Mouse (Mus musculus) left cerebral cortex, postnatal 10 days (tissue): Measurements from ENCODE around the gene Ezh1. TPM values are rescaled to one million over a fixed set of nuclear protein-coding genes. Genes with fewer than 3 reads are reported as not detected.

Experiments used
- DNase-seq, 2 experiments: peaks; one replicate each; pipeline ENCODE4 v3.0.0; 2021 to 2022; ENCODE audit warnings: low spot score in 2 of 2, mixed read lengths in 1 of 2; ENCODE audit errors: extremely low spot score in 1 of 2
- intact Hi-C: fragments of 180-260 bp; cut with DNase I; formaldehyde crosslinking; loops from one replicate; pipeline ENCODE4 v1.15.1; 2025
- total RNA-seq, 2 experiments: library from RNA; stranded (reverse); gene quantifications; 2 replicates each; pipeline ENCODE4 v1.2.3; 2021

Ezh1 gene
- total RNA-seq, 2 experiments from 2014 or later, result 26.4 to 28.3 TPM

DNA sequence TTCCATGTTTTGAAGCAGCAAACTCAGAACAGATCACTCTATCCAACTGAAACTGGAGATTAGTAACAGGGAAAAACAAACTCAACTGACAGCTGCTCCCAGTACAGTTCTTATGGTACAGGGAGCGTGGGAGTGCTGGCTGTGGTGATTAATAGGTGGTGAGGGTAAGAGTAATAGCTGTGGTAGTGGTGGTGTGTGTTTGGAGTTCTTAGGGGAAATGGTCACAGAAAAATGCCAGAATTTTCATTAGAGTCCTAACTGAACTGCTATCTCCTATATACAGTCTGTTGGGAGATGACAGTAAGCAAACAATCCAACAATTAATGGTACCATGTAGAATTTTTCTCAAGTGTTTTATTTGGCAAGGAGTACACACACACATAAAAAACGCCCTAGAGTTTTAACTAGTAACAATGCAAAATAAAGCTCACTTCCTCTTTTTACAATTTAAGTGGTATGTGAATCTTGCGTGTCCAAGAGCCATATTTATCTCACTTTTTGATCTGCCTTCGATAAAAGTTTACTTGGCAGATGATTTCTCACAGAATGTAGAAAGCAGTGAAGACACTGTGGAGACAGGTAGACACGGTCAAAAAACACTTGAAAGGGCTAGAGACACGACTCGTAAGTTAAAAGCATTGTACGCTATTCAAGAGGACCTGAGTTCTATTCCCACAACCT, 4.8 kb downstream of the Ezh1 start:
- no peak for DNase-seq
- intact Hi-C loops, result no loop called here

DNA sequence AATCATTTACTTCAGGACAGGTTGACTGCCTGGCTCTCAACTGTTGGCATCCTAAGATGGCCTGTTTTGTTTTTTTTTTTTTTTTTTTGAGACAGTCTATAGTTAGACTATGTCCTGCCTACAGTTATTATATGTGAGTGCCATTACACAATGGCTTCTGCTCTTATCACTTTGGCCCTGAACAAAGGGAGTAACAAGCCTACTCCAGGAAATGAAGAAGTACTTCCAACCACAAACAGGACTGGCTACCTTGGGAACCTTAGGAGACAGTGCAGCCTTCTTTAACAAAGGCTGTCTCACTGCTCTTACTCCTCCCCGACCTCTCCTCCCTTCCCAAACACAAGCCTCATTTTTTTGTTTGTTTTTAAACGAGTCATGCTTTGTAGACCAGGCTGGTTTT, 5.4 kb downstream of the Ezh1 start:
- no peak for DNase-seq
- intact Hi-C loops, result no loop called here

DNA sequence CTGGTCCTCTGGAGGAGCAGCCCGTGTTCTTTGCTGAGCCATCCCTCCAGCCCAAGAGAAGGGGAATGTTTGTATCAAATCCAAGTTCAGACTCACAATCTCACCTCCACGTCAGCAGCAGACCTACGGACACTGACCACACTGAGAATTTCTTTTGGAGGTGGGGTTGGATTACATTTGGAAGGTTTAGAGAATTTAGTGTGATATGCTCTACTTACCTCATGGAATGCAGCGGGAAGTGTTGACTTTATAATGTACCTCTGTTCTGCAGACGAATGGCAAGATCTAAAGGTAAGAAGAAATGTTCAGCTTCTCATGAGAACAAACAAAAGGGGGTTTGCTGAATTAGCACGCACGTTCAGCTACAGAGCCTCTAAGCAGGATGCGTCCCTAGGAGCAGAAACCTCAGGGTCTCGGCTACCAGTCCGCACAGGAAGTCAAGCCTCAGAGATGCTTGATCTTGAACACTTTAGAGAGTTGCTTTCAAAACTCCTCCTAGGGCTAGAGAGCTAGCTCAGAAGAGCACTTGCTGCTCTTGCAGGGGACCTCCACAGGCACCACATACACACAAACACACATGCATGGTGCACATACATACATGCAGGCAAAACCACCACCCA, 7.7 kb downstream of the Ezh1 start:
- DNase-seq, result no peak
- intact Hi-C loops, result loop anchor here (10.0 kb wide), 1 partner anchor 176 kb away; no protein-coding TSS in a partner anchor

DNA sequence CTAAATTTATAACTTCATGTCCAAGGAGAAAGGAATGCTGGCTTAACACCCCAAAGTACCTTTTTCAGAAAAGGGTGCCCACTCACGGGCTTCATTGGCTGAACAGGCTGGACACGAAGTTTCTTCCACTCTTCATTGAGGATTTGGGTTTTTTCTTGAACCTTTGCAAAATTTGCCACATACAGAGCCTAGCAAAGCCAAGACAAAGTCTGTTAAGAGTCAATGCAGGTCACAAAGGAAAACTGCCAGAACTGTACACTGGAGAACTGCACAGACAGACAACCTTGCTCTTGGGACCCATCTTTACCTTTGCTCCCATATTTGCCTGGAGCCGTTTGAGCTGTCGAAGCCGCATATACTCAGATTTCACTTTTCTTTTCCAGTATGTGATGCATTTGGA, 9.3 kb downstream of the Ezh1 start:
- intact Hi-C loops, result loop anchor here (10.0 kb wide), 1 partner anchor 178 kb away; no protein-coding TSS in a partner anchor
- DNase-seq, result no peak

DNA sequence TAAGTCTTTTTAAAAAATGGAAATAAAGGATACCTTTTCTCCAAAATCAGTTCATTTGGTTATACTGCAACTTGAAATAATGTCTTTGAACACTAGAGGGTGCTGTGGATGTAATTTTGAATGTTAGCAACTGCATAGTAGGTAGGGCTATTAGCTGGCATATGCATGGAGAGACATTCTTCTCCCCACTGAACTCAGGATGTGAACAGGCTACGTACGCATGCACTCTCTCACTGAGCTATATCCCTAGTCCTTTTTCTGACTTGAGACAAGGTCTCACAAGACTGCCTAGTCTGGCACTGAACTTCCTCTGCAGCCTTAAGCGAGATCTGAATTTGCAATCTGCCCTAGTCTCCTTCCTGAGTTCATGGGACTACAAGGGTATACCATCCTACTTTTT, 14.3 kb downstream of the Ezh1 start:
- peak in 1 of 2 experiments; percentile 63 for DNase-seq
- intact Hi-C loops, result loop anchor here (5.0 to 10.0 kb wide), 3 partner anchors 35 to 183 kb away; partner anchors contain the start of genes Becn1 and Ramp2

DNA sequence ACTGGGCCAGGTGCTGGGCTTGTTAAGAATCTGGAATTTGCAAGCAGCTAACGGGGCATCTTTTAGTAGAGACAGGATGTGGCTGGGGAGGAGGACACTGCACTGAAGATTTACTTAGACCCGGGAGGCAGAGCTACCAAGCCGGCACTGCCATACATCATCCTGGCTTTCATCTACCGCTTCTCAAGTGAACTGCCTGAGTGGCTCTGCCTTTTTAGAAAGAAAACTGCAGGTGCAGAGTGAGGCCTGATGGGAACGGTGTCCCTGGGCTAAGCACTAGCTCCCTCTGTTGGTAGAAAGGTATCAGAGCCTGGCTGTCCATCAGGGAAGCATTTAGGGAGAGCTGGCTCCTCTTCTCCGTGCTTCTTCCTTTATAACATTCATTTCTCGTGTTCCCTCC, 25.3 kb downstream of the Ezh1 start:
- intact Hi-C loops, result no loop called here
- DNase-seq, result peak in 1 of 2 experiments; percentile 45

DNA sequence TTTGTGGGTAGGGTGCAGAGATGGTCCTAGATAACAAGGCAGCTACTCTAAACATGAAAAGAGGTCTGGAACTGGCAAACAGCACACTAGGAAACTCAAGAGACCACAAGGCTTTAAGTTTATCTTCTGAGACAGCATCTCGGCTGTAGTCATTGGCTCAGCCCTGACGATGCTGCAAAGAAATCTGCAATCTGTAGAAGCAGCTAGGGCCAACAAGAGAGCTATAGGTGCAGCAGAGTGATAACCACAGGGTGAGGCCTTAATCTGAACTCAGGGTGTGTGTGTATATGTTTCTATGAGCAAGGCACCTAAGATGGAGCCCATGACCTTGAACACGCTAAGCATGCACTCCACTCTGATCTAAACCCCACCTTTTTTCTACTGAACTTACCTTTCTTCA, 26.7 kb downstream of the Ezh1 start:
- intact Hi-C loops, result no loop called here

DNA sequence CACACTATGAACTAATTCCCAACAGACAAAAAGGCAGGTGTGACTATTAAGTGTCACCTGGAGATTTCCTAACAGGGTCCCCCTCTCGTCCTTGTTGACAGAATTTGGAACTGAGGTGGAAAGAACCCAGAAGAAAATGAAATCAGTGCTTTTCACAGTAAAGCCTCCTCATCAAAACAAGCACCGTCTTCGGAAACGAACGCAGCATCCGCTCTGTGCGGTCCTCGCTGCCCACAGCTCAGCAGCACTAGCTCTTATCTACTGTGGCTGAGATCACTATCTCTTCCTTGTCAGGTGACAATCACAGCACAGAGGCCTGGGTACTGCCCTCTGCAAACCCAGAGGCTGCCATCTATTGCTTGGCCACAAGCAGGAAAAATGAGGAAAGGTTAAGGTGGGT, 30.1 kb downstream of the Ezh1 start:
- intact Hi-C loops, result no loop called here
- no peak for DNase-seq

More for the DNA sequence above, 26.7 kb downstream of the Ezh1 start:
- no peak for DNase-seq

DNA sequence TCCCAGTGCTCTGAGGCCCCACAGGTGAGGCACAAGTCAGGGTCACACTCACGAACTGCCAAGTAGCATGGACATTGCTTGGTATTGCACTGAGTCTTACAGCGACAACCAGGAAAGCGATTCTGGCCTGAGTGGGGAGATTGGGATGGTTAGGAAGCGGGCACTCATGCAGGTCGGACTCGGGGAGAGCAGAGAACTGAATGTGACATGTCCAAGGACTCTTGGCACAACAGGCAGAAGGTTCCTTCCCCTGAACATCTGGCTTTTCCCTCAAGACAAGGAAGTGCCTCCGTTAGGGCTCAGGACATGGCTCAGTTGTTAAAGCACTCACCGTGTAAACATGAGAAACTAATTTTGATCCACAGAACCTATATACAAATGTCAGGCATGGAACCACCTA, 30.7 kb downstream of the Ezh1 start:
- intact Hi-C loops, result no loop called here
- no peak for DNase-seq

DNA sequence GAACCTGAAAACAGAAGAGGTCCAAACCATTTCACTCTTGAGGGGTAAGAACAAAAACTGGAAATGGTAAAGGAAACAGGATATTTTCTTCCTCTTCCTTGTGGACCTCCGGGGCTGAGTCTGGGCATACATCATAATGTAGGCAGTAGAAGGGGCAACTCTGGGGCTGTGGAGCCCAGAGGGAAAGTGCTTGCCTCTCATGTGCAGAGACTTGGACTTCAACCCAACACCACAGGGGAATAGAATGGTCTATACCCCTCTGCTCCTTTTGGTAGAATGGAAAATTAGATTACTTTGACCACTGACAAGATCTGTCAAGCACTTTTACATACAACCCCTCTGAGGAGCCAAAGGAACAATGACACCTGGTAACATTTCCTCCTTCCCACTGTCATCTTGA, 31.2 kb downstream of the Ezh1 start:
- no peak for DNase-seq
- intact Hi-C loops, result no loop called here

DNA sequence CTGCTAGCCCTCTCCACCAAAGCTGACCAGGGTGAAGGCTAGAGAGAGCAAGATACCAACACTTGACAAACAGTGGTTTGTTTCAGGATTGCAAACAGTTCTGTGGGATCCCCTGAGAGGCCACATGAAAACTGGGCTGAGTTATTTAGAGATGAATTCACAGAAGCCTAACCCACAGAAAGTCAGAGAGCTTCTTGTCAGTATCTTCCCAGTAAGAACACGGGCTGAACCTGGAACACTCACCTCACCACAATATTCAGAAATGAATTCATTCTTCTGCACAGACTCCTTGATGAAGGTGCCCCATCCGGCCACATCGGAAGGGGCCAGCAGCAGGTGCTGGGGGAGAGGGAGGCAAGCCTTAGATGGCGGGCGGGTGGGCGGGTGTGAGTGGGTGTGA, 31.6 kb downstream of the Ezh1 start:
- intact Hi-C loops, result no loop called here
- DNase-seq, result peak in 1 of 2 experiments; percentile 17

DNA sequence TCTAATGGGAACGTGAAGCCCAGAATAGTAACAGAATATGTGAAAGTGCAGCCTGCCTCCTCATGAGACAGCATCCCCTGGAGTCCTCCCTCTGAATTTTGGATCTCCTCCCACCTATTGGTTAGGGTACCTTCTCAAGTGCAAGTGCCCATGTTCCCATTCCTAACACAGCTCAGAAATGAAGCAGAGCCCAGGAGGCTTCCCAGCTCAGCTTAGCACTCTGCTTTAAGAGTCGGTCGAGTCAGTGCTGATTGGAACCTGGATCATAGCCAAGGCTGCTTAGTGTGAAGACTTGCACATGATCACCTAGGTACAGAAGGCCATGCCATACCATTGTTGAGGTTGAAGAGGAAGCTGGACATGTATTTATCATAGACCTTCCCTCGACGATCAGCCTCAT, 32.1 kb downstream of the Ezh1 start:
- intact Hi-C loops, result no loop called here
- DNase-seq, result peak in 1 of 2 experiments; percentile 26

DNA sequence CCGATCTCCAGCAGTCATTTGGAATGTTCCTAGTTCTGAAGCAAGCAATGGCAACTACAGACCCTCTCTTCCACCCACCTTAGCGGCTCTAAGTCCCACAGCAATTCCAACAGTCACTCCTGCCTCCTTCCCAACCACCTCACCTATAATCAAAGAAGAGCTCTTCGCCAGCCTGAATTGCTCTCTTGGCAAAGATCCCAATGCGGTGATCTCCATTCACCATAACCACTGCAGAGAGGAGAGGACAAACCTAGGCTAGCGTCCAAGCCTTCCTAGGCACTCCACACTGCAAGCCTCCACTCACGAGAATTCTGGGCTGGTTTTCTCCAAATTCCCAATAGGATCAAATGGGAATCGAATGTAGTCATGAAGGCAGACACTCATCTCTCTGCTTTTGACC, 33.2 kb downstream of the Ezh1 start:
- intact Hi-C loops, result no loop called here
- peak in 1 of 2 experiments; percentile 15 for DNase-seq

DNA sequence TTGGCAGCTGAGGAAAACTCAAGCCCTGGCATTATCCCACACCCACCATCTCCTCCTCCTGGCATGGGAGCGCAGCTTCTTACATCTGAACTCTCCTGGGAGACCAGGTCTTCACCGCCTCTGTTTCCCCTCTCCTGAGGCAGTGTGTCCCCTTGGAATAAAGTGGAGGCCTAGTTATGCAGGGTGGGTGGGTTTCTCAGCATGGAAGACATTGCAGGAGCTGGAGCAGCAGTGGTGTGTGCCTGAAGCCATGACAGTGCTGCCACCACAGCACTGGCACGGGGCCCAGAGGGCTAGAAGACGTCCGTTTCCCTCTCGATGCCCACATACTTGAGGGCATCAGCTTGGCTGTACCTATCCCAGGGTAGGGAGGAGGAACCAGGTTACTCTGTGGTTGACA, 33.6 kb downstream of the Ezh1 start:
- intact Hi-C loops, result no loop called here
- peak in 1 of 2 experiments; percentile 35 for DNase-seq

DNA sequence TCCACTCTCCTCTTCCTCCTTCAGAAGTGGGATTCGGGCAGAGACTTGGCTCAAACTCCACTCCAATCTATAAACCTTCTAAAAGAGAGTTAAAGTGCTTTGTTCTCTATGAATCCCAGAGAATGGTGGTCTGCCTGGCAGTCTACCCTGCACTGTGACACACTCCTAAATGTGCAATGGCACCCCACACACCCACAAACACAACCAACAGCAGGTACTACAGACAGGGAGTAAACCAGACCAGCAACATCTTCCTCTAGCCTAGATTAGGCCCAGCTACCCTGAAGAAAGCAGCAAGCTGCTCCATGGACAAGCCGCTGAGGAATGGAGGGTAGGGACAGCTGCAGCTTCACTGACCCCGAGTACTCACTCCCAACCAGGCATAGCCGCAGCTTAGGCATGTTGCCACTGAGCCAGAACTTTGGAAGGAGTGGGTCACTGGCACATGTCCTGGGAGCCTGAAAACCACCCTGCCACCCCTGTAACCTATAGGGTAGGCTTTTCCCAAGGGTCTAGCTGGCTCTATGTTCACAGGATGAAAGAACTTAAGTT, 34.3 kb downstream of the Ezh1 start:
- peak in 1 of 2 experiments; percentile 22 for DNase-seq
- intact Hi-C loops, result no loop called here

DNA sequence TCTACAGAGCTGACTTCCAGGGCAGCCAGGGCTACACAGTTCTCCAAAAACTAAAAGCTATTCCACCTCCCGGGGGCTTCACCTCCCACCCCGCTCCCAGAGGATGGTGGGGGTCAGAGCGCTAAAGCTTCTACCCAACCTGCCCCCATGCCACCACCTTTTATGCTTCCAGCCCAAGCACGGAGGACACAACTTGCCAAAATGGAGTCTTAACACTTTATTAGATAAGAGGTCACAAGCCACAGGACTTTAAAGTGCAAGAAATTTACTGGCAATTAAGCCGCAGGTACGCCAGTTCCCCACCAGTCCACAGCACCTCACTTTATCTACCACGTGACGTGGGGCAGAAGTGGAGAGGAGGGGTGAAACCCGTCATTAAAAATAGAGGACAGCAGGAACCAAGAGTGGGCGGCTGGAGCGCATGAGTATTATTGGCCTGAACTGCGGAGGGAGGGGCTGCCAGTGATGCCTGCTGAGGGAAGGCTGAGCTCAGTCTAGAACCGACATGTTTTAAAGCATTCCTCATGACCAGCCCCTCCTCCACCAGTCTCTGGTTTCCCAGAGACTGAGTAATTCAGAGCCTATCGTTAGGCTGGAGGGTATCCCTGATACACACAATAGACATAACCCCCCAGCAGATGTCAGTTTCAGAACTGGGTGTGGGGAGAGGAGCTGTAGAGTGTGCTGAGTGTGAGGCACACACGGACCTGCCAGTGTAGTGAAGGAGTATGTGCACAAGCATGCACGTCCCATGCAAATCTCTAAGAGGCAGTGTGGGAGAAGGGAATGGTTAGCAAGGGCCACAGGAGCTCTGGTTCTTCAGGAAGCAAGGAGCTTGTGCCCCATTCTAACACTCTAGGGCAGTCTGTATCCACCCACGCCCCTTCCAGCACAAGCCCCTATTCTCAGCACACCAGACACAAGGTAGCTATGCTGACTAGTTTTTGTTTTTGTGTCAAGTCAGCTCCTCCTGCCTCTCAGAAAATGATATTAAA, 35.1 kb downstream of the Ezh1 start:
- peak in 1 of 2 experiments; percentile 34 for DNase-seq
- intact Hi-C loops, result no loop called here

DNA sequence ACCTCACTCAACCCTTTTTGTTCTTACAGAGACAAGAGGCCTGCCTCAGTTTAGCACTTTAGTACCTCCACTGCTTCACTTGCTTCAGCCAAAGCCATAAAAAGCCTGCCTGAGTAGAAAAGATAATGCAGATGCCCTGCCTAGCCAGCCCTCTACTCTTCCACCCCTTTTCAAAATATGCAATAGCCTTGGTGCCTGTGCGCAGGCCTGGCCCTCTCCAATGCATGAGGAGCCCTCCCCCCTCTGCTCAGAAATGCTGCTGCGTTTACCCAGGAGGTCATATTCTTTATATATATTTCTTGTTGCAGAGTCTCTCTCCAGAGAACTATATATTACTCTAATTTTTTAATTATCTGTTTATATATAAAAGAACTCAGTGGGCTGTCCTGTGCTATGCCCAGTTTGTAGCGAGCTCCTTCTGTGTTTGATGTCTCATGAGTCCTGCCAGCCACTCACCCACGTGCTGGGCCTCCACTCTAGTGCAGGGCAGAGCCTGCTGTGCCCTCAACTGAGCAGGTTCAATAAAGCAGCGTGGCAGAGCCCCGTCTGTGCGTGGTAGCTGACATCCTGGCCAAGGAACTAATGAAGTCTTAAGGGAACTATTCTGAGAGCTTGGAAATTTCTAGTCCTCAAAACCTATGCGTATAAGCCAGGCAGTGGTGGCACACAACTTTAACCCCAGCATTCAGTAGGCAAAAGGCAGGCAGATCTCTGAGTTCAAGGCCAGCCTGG, 35.9 kb downstream of the Ezh1 start:
- peak in 1 of 2 experiments; percentile 23 for DNase-seq
- intact Hi-C loops, result no loop called here

DNA sequence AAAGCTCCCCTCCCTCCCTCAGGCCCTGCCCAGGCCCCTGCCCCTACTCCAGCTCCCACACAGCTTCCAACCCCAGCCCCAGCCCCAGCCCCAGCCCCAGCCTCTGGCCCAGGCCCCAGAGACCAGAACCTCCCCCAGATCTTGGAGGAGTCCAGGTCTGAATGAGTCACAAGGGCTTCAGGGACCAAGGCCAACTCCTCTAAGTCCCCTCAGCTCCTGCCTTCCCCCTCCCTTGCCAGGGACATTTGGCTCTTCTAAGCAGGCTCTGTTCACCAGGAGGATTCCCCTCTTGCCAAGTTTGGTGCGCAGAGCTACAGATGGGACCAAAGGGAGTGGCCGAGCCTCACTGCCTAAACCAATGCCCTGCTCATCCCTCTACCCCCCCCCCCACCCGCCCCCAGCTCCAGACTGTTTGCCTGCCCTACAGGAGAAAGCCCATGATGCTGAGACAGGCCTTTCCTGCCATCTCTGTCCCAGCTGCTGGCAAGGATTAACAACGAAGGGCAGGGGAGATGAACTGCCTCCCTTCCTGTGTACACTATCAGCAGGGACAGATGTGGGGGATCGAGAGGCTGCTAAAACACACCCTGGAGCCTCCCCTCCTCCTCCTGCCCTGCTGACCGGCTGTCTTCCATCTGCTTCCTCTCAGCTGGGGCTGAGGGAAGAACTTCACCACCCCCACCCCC, 36.6 kb downstream of the Ezh1 start:
- DNase-seq, result peak in 1 of 2 experiments; percentile 69
- intact Hi-C loops, result no loop called here
